Mouse (Mus musculus) c-Kit-positive CD71-positive TER-119-positive erythroid progenitor cells, embryonic 14.5 days (primary cell): ENCODE results near the gene Plekhn1.
A peak's percentile ranks its signal among the peaks of the same experiment; 100 is the strongest.

Experiments used
- DNase-seq: peaks from one replicate; pipeline ENCODE4 v3.0.0-alpha.2; 2013; ENCODE audit warnings: low spot score

Plekhn1 gene

GRCm38 (mm10) chr4:156213134-156213533 lies 21.5 kb downstream of the Plekhn1 start:
- DNase-seq = no peak

- no peak for DNase-seq
Observed at GRCm38 (mm10) chr4:156209963-156210635, 24.6 kb downstream of the Plekhn1 start.

GRCm38 (mm10) chr4:156208872-156209271 lies 25.8 kb downstream of the Plekhn1 start:
- no peak for DNase-seq

GRCm38 (mm10) chr4:156203413-156204131 lies 31.1 kb downstream of the Plekhn1 start:
- DNase-seq = no peak

GRCm38 (mm10) chr4:156203001-156203412 lies 31.6 kb downstream of the Plekhn1 start, which contains the start of gene AW011738:
Gene AW011738 (plus strand): TSS chr4:156203304.
- DNase-seq = peak; percentile 61

GRCm38 (mm10) chr4:156202462-156202893 lies 32.2 kb downstream of the Plekhn1 start:
- peak; percentile 84 for DNase-seq

- no peak for DNase-seq
Observed at GRCm38 (mm10) chr4:156200623-156201475, 33.8 kb downstream of the Plekhn1 start, which contains the start of gene Isg15. Gene Isg15 (minus strand): TSS chr4:156200818.

GRCm38 (mm10) chr4:156197829-156198205 lies 36.8 kb downstream of the Plekhn1 start:
- peak; percentile 73 for DNase-seq

- DNase-seq = peak; percentile 31
Observed at GRCm38 (mm10) chr4:156197131-156197828, 37.4 kb downstream of the Plekhn1 start, which contains the start of gene Agrn. Gene Agrn (minus strand): TSS chr4:156197488.

GRCm38 (mm10) chr4:156195927-156196870 lies 38.5 kb downstream of the Plekhn1 start:
- DNase-seq = no peak

GRCm38 (mm10) chr4:156194346-156194745 lies 40.3 kb downstream of the Plekhn1 start:
- DNase-seq = no peak

- DNase-seq = no peak
Observed at GRCm38 (mm10) chr4:156193906-156194305, 40.8 kb downstream of the Plekhn1 start.

- no peak for DNase-seq
Observed at GRCm38 (mm10) chr4:156193200-156193590, 41.5 kb downstream of the Plekhn1 start.

GRCm38 (mm10) chr4:156192421-156193199 lies 42.0 kb downstream of the Plekhn1 start:
- no peak for DNase-seq

- DNase-seq = no peak
Observed at GRCm38 (mm10) chr4:156188811-156189323, 45.8 kb downstream of the Plekhn1 start.

GRCm38 (mm10) chr4:156188162-156188810 lies 46.4 kb downstream of the Plekhn1 start:
- DNase-seq = no peak

GRCm38 (mm10) chr4:156185950-156186850 lies 48.5 kb downstream of the Plekhn1 start:
- DNase-seq = no peak

- DNase-seq = peak; percentile 32
Observed at GRCm38 (mm10) chr4:156185456-156185949, 49.2 kb downstream of the Plekhn1 start.
